Mouse (Mus musculus) intestine, embryonic 14.5 days (tissue): ENCODE measurements around the gene Sarm1. TPM values are rescaled to one million over a fixed set of nuclear protein-coding genes. Genes with fewer than 3 reads are reported as not detected.

Experiments
- ATAC-seq: fragments of 200-750 bp; cut with Nextera tagmentation; replicated peaks from 2 replicates; pipeline ENCODE4 v1.8.0; 2017; ENCODE audit warnings: low read depth, moderate number of reproducible peaks, moderate TSS enrichment, moderate library complexity; ENCODE audit not compliant: low FRiP score, low TSS enrichment
- DNase-seq: peaks from one replicate; pipeline ENCODE4 v3.0.0-alpha.2; 2018; ENCODE audit warnings: low spot score
- H3K27ac ChIP-seq: fragments of 300-500 bp; sonication (generic); 2 replicates; pipeline ENCODE4 v1.5.1; 2014; ENCODE audit warnings: low read depth, mild to moderate bottlenecking, control low read depth
- H3K27me3 ChIP-seq: fragments of 300-500 bp; sonication (generic); replicated peaks from 2 replicates; pipeline ENCODE4 v1.6.1; 2014; ENCODE audit warnings: low read length, control low read depth; ENCODE audit not compliant: control insufficient read depth, insufficient read depth
- H3K36me3 ChIP-seq: fragments of 300-500 bp; sonication (generic); 2 replicates; pipeline ENCODE4 v1.6.1; 2014; ENCODE audit warnings: low read length, control low read depth; ENCODE audit not compliant: control insufficient read depth, insufficient read depth
- H3K4me1 ChIP-seq: fragments of 300-500 bp; sonication (generic); replicated peaks from 2 replicates; pipeline ENCODE4 v1.6.1; 2014; ENCODE audit warnings: low read length, control low read depth, mixed read lengths; ENCODE audit not compliant: control insufficient read depth, insufficient read depth
- H3K4me2 ChIP-seq: fragments of 300-500 bp; sonication (generic); 2 replicates; pipeline ENCODE4 v1.6.1; 2014; ENCODE audit warnings: low read length
- H3K4me3 ChIP-seq: fragments of 300-500 bp; sonication (generic); 2 replicates; pipeline ENCODE4 v1.5.1; 2014; ENCODE audit warnings: low read depth, low read length, control low read depth, mixed read lengths
- H3K9ac ChIP-seq: fragments of 300-500 bp; sonication (generic); 2 replicates; pipeline ENCODE4 v1.6.1; 2014; ENCODE audit warnings: mild to moderate bottlenecking, low read length
- H3K9me3 ChIP-seq: fragments of 300-500 bp; sonication (generic); 2 replicates; pipeline ENCODE4 v1.6.1; 2016; ENCODE audit warnings: low read length, control low read depth; ENCODE audit not compliant: control insufficient read depth
- WGBS: fragments of 180-500 bp; shearing (Covaris S2); extraction: QIAGEN DNeasy Blood & Tissue Kit; methylation state at CpG from one replicate; pipeline ENCODE4 v1.1.7; 2014; 5-methylcytosine and 5-hydroxymethylcytosine counted together
- polyA plus RNA-seq: library from polyadenylated mRNA; unstranded; fragments of >200 nt; fragmentation: Nextera tagmentation; extraction: Ambion mirVana; gene quantifications from 2 replicates; pipeline ENCODE4 v1.2.1, GENCODE M21; 2014

Sarm1 gene
- polyA plus RNA-seq, 1 experiment from 2014 or later: 4.2 TPM

DNA sequence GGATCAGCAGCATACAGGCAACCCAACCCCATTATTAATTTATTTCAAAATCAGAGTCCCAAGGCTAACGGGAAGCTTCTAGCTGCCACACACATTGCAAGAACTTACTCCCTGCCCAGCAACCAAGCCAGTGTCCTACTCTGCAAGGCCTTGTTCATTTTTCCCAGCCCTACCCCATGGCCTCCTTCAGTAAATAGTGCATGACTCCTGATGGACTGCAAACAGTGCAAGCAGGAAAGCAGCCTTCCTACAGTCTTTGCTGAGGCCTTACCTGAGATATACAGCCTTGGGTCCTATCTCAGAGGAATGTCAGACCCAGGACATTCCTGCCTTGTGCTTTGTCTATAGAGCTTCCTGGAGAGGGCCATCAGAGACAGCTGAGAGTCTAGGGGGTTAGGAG is 72.0 kb downstream of the Sarm1 start:
- H3K4me3 ChIP-seq: no peak overlapping the region
- no peak overlapping the region for H3K9ac ChIP-seq
- 86% methylated on average over 1 of the region's 1 CpGs for WGBS
- DNase-seq: no peak
- H3K4me2 ChIP-seq: no peak overlapping the region
- no peak for ATAC-seq
- H3K9me3 ChIP-seq: no peaks in the 10 kb centered on the region
- H3K27ac ChIP-seq: no peak overlapping the region
- no peaks in the 10 kb centered on the region; the same call in 1 of the 2 replicates for H3K27me3 ChIP-seq
- H3K36me3 ChIP-seq: no peaks in the 10 kb centered on the region
- no peaks in the 10 kb centered on the region for H3K4me1 ChIP-seq

DNA sequence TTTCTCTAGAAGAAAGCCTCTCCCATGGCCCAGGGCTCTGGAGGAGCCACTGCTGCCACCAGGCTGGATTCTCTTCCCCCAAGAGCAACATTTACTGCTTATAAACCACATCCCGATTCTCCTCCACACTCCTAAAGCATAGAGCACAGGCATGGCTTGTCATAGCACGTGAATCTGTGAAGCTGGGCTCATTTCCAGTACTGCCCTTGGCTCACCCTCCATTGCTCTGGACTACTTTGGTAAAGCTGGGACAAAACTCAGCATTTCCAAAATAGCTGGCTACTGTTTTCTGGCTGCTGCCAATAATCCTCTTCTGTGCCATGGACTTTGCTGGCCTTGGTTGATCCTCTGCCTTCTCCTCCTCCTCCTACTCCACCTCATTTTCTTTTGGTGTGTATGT is 73.2 kb downstream of the Sarm1 start:
- Histone ChIP-seq H3K36me3 (no peaks in the 10 kb centered on the region), H3K4me3 (no peak overlapping the region), H3K9me3 (no peaks in the 10 kb centered on the region), H3K4me1 (no peaks in the 10 kb centered on the region), H3K4me2 (no peak overlapping the region), H3K9ac (no peak overlapping the region), H3K27me3 (no peaks in the 10 kb centered on the region; the same call in 1 of the 2 replicates), H3K27ac (no peak overlapping the region)
- ATAC-seq: no peak
- 82% methylated on average over 2 of the region's 2 CpGs for WGBS
- no peak for DNase-seq

Other genes with a start within 250 kb of the Sarm1 start
- 74.4 and 75.6 TPM in 2 replicates for gene 2610507B11Rik, start 236.0 kb downstream of the Sarm1 start, polyA plus RNA-seq
- gene BC030499, start 206.9 kb downstream of the Sarm1 start, polyA plus RNA-seq: 0.17 and 0.24 TPM in 2 replicates
- 34.1 and 40.0 TPM in 2 replicates for gene Spag5, start 196.2 kb downstream of the Sarm1 start, polyA plus RNA-seq
- gene Aldoc, start 174.8 kb downstream of the Sarm1 start, polyA plus RNA-seq: 20.0 and 21.1 TPM in 2 replicates
- gene Pigs, start 169.3 kb downstream of the Sarm1 start, polyA plus RNA-seq: 76.2 and 79.1 TPM in 2 replicates
- gene Unc119, start 154.3 kb downstream of the Sarm1 start, polyA plus RNA-seq: 39.8 and 42.8 TPM in 2 replicates
- gene Foxn1, start 111.2 kb downstream of the Sarm1 start, polyA plus RNA-seq: not detected in 2 replicates
- gene Slc13a2, start 75.5 kb downstream of the Sarm1 start, polyA plus RNA-seq: 0.07 and 0.12 TPM in 2 replicates
- gene Slc46a1, start 32.1 kb downstream of the Sarm1 start, polyA plus RNA-seq: 12.4 and 12.8 TPM in 2 replicates
- gene Vtn, start 1.3 kb upstream of the Sarm1 start, polyA plus RNA-seq: 0.89 and 9.1 TPM in 2 replicates
- not detected in 2 replicates for gene Sebox, start 5.7 kb upstream of the Sarm1 start, polyA plus RNA-seq
- gene Tmem199, start 14.4 kb upstream of the Sarm1 start, polyA plus RNA-seq: 57.9 and 63.2 TPM in 2 replicates
- 146 and 147 TPM in 2 replicates for gene Poldip2, start 14.4 kb upstream of the Sarm1 start, polyA plus RNA-seq
- 83.3 and 86.7 TPM in 2 replicates for gene Tnfaip1, start 38.6 kb upstream of the Sarm1 start, polyA plus RNA-seq
- 117 and 123 TPM in 2 replicates for gene Ift20, start 38.6 kb upstream of the Sarm1 start, polyA plus RNA-seq
- 131 and 160 TPM in 2 replicates for gene Tmem97, start 53.0 kb upstream of the Sarm1 start, polyA plus RNA-seq
- gene Nlk, start 199.6 kb upstream of the Sarm1 start, polyA plus RNA-seq: 12.6 and 14.9 TPM in 2 replicates